8 mouse cellular contexts compared by ENCODE assay signal in genomic region chr11:97988530-97989096, GRCm38 (mm10). TPM values are rescaled to one million over a fixed set of nuclear protein-coding genes. Genes with fewer than 3 reads are reported as not detected.
DNase-seq lines count a peak whose midpoint lies in the region; ATAC-seq and TF ChIP-seq lines count a peak whose summit lies in the region.

No protein-coding gene starts in this region.

- peaks cover 49% of the 10 kb centered on the region for H3K4me1 ChIP-seq in G1E (ENCODE audit: insufficient read depth, low read depth, low read length)
- peaks cover 7% of the 10 kb centered on the region for H3K4me1 ChIP-seq in forebrain, embryonic 14.5 days (ENCODE audit: control insufficient read depth, insufficient read depth, low read length)
- H3K4me1 ChIP-seq in liver, postnatal 0 days (ENCODE audit: insufficient read depth) = peaks cover 17% of the 10 kb centered on the region
- H3K4me1 ChIP-seq in neural tube, embryonic 13.5 days (replicated peaks) = peaks cover 30% of the 10 kb centered on the region

- peak; percentile 61 for DNase-seq in G1E (ENCODE audit: low spot score)
- DNase-seq in cerebellum, adult 11 months = peak; percentile 89
- DNase-seq in forebrain, embryonic 14.5 days (ENCODE audit: low spot score) = peak; percentile 96
- peak; percentile 88 for DNase-seq in heart, postnatal 14 days
- DNase-seq in layer of hippocampus, adult 11-12 months (ENCODE audit: low spot score) = peak; percentile 93
- peak; percentile 90 for DNase-seq in liver, postnatal 0 days
- peak; percentile 83 for DNase-seq in telencephalon, adult 2 months (ENCODE audit: low read depth, low spot score)

- peak overlapping the region; percentile 86 for H3K4me3 ChIP-seq in G1E (ENCODE audit: low read depth, low read length)
- H3K4me3 ChIP-seq in forebrain, embryonic 14.5 days (ENCODE audit: low read depth, low read length) = peak overlapping the region; percentile 85
- peak overlapping the region; percentile 94 for H3K4me3 ChIP-seq in liver, postnatal 0 days (ENCODE audit: low read depth, low read length)
- peak overlapping the region; percentile 71 for H3K4me3 ChIP-seq in neural tube, embryonic 13.5 days

- TF ChIP-seq EP300 in liver, postnatal 0 days (IDR thresholded peaks at IDR 0.05; ENCODE audit: low read depth) = peak; percentile 24; the same call in 1 of the 2 replicates

- peaks cover 41% of the 10 kb centered on the region for H3K27me3 ChIP-seq in G1E (ENCODE audit: insufficient read depth, low read length)
- peaks cover 28% of the 10 kb centered on the region for H3K27me3 ChIP-seq in forebrain, embryonic 14.5 days (replicated peaks; ENCODE audit: control insufficient read depth, insufficient read depth, low read length)
- H3K27me3 ChIP-seq in liver, postnatal 0 days (ENCODE audit: insufficient read depth, low read length) = peaks cover 18% of the 10 kb centered on the region
- peaks cover 34% of the 10 kb centered on the region for H3K27me3 ChIP-seq in neural tube, embryonic 13.5 days

- intact Hi-C loops in heart, postnatal 14 days (cut with DNase I) = loop anchor here (2.0 to 5.0 kb wide), 3 partner anchors 34 to 286 kb away; partner anchors contain the start of genes Cacnb1, Lasp1, Pcgf2 and Psmb3

- peak overlapping the region; percentile 78 for H3K27ac ChIP-seq in forebrain, embryonic 14.5 days (ENCODE audit: low read depth, low read length)
- H3K27ac ChIP-seq in liver, postnatal 0 days (ENCODE audit: low read depth) = peak overlapping the region; percentile 94
- H3K27ac ChIP-seq in neural tube, embryonic 13.5 days (replicated peaks) = peak overlapping the region; percentile 89

- no peaks in the 10 kb centered on the region for H3K9me3 ChIP-seq in G1E (replicated peaks)
- H3K9me3 ChIP-seq in forebrain, embryonic 14.5 days (replicated peaks; ENCODE audit: control insufficient read depth, low read length) = no peaks in the 10 kb centered on the region
- no peaks in the 10 kb centered on the region for H3K9me3 ChIP-seq in liver, postnatal 0 days (ENCODE audit: low read length)
- H3K9me3 ChIP-seq in neural tube, embryonic 13.5 days = no peaks in the 10 kb centered on the region

- H3K4me2 ChIP-seq in forebrain, embryonic 14.5 days (ENCODE audit: low read length) = peak overlapping the region; percentile 59
- H3K4me2 ChIP-seq in liver, postnatal 0 days (ENCODE audit: low read depth, low read length) = peak overlapping the region; percentile 94
- peak overlapping the region; percentile 81 for H3K4me2 ChIP-seq in neural tube, embryonic 13.5 days

- H3K9ac ChIP-seq in forebrain, embryonic 14.5 days (ENCODE audit: low read length) = peak overlapping the region; percentile 79
- peak overlapping the region; percentile 84 for H3K9ac ChIP-seq in liver, postnatal 0 days (replicated peaks)
- peak overlapping the region; percentile 79 for H3K9ac ChIP-seq in neural tube, embryonic 13.5 days

- ATAC-seq in G1E (ENCODE audit: extremely low read depth, insufficient number of reproducible peaks, low FRiP score, poor library complexity, severe bottlenecking) = peak; percentile 32
- ATAC-seq in forebrain, embryonic 14.5 days = peak; percentile 93
- ATAC-seq in liver, postnatal 0 days = peak; percentile 79
- peak; percentile 87 for ATAC-seq in neural tube, embryonic 13.5 days (ENCODE audit: low read depth)

- TF ChIP-seq CTCF in G1E (IDR thresholded peaks at IDR 0.05; ENCODE audit: low read depth, low read length) = no peak
- no peak for TF ChIP-seq CTCF in liver, postnatal 0 days (IDR thresholded peaks at IDR 0.05; ENCODE audit: low read depth)

- peaks cover 5% of the 10 kb centered on the region for H3K36me3 ChIP-seq in G1E (replicated peaks)
- no peaks in the 10 kb centered on the region for H3K36me3 ChIP-seq in forebrain, embryonic 14.5 days (ENCODE audit: control insufficient read depth, insufficient read depth, low read length)
- no peaks in the 10 kb centered on the region for H3K36me3 ChIP-seq in liver, postnatal 0 days (replicated peaks; ENCODE audit: insufficient read depth, low read length)
- no peaks in the 10 kb centered on the region for H3K36me3 ChIP-seq in neural tube, embryonic 13.5 days

- WGBS in forebrain, embryonic 14.5 days = under 1% methylated on average over 26 of the region's 26 CpGs
- WGBS in liver, postnatal 0 days (ENCODE audit: insufficient replicate concordance) = under 1% methylated on average over 26 of the region's 26 CpGs
- WGBS in neural tube, embryonic 13.5 days = 1% methylated on average over 26 of the region's 26 CpGs

RNA-seq across cellular contexts. Expression of gene Plxdc1, which starts 2.4 kb away (rescaled TPM):
- total RNA-seq in G1E (2014; fragmentation: Nextera tagmentation) (not detected in 2 replicates), G1E (2017) (0.06 and 0.11 TPM in 2 replicates)
- polyA plus RNA-seq in G1E (2012) = 0.03 TPM in 2 replicates
- polyA plus RNA-seq in forebrain, embryonic 14.5 days (2014; fragmentation: Nextera tagmentation; extraction: Ambion mirVana) = 0.48 and 0.84 TPM in 2 replicates
- 1 to 10 TPM; 7.3 TPM for total RNA-seq in heart, postnatal 14 days (2021)
- 0.75 TPM in 2 replicates for polyA plus RNA-seq in liver, postnatal 0 days (2015; fragmentation: Nextera tagmentation; extraction: Ambion mirVana)
- 0.71 and 0.74 TPM in 2 replicates for polyA plus RNA-seq in neural tube, embryonic 13.5 days (2015; fragmentation: Nextera tagmentation; extraction: Ambion mirVana)

RNA-seq across cellular contexts. Expression of gene Arl5c, which starts 7.4 kb away (rescaled TPM):
- not detected in 2 replicates for total RNA-seq in G1E (2014; fragmentation: Nextera tagmentation)
- 0.44 TPM in 1 of 2 replicates, not detected in the other for total RNA-seq in G1E (2017)
- polyA plus RNA-seq in G1E (2012) = not detected in 2 replicates
- 2.8 and 4.8 TPM in 2 replicates for polyA plus RNA-seq in forebrain, embryonic 14.5 days (2014; fragmentation: Nextera tagmentation; extraction: Ambion mirVana)
- total RNA-seq in heart, postnatal 14 days (2021) = 1 to 10 TPM; 1.6 to 6.2 TPM
- polyA plus RNA-seq in liver, postnatal 0 days (2015; fragmentation: Nextera tagmentation; extraction: Ambion mirVana) = 9.9 and 10.0 TPM in 2 replicates
- 5.9 and 8.4 TPM in 2 replicates for polyA plus RNA-seq in neural tube, embryonic 13.5 days (2015; fragmentation: Nextera tagmentation; extraction: Ambion mirVana)

RNA-seq across cellular contexts. Expression of gene Cacnb1, which starts 34.2 kb away (rescaled TPM):
- 1.4 TPM in 1 of 2 replicates, not detected in the other for total RNA-seq in G1E (2014; fragmentation: Nextera tagmentation)
- total RNA-seq in G1E (2017) = 0.05 and 0.41 TPM in 2 replicates
- polyA plus RNA-seq in G1E (2012) = 0.61 and 0.63 TPM in 2 replicates
- 22.1 and 29.2 TPM in 2 replicates for polyA plus RNA-seq in forebrain, embryonic 14.5 days (2014; fragmentation: Nextera tagmentation; extraction: Ambion mirVana)
- total RNA-seq in heart, postnatal 14 days (2021) = 1 to 10 TPM; 5.5 to 6.9 TPM
- polyA plus RNA-seq in liver, postnatal 0 days (2015; fragmentation: Nextera tagmentation; extraction: Ambion mirVana) = 0.23 and 0.77 TPM in 2 replicates
- 50.0 and 52.1 TPM in 2 replicates for polyA plus RNA-seq in neural tube, embryonic 13.5 days (2015; fragmentation: Nextera tagmentation; extraction: Ambion mirVana)

RNA-seq across cellular contexts. Expression of gene Rpl19, which starts 37.9 kb away (rescaled TPM):
- total RNA-seq in G1E (2014; fragmentation: Nextera tagmentation) (3,100 and 3,267 TPM in 2 replicates), G1E (2017) (2,161 and 2,395 TPM in 2 replicates)
- 2,216 and 2,673 TPM in 2 replicates for polyA plus RNA-seq in G1E (2012)
- 787 and 932 TPM in 2 replicates for polyA plus RNA-seq in forebrain, embryonic 14.5 days (2014; fragmentation: Nextera tagmentation; extraction: Ambion mirVana)
- total RNA-seq in heart, postnatal 14 days (2021) = 100 to 1,000 TPM; 538 to 580 TPM
- 568 TPM in 2 replicates for polyA plus RNA-seq in liver, postnatal 0 days (2015; fragmentation: Nextera tagmentation; extraction: Ambion mirVana)
- polyA plus RNA-seq in neural tube, embryonic 13.5 days (2015; fragmentation: Nextera tagmentation; extraction: Ambion mirVana) = 660 and 722 TPM in 2 replicates

Comparison
In these comparisons a context has a peak if more than half of its experiments do, and no peak if none do; other contexts are left out.
1. Peak in every context shown above with its lines: DNase-seq, ATAC-seq, H3K4me3 ChIP-seq and H3K27ac ChIP-seq.
2. ATAC-seq: peak in every context shown above with its lines; median percentile 93 in forebrain, embryonic 14.5 days; 87 in neural tube, embryonic 13.5 days; 79 in liver, postnatal 0 days; 32 in G1E.
3. RNA of gene Cacnb1, which starts 34.2 kb away (polyA plus RNA-seq): 50.0 to 52.1 TPM in neural tube, embryonic 13.5 days and 22.1 to 29.2 TPM in forebrain, embryonic 14.5 days; 0.61 to 0.63 TPM in G1E and 0.23 to 0.77 TPM in liver, postnatal 0 days; every median in the first group is over 10 times any median in the second.